Mouse (Mus musculus): ENCODE measurements at regions not wholly inside any gene's neighbourhood (a gene's known extent, or its start where the extent isn't known, plus 50 kb on each side); places are given as distances from the start of the nearest gene placed in this dataset.

- no peak for DNase-seq (ENCODE audit: low read depth)
Measured at GRCm38 (mm10) chr8:29765831-29766230, 2318.4 kb downstream of the Poteg start.

- no peak for DNase-seq (ENCODE audit: low read depth)
Measured at GRCm38 (mm10) chr8:29766252-29766920, 2318.9 kb downstream of the Poteg start.

DNA sequence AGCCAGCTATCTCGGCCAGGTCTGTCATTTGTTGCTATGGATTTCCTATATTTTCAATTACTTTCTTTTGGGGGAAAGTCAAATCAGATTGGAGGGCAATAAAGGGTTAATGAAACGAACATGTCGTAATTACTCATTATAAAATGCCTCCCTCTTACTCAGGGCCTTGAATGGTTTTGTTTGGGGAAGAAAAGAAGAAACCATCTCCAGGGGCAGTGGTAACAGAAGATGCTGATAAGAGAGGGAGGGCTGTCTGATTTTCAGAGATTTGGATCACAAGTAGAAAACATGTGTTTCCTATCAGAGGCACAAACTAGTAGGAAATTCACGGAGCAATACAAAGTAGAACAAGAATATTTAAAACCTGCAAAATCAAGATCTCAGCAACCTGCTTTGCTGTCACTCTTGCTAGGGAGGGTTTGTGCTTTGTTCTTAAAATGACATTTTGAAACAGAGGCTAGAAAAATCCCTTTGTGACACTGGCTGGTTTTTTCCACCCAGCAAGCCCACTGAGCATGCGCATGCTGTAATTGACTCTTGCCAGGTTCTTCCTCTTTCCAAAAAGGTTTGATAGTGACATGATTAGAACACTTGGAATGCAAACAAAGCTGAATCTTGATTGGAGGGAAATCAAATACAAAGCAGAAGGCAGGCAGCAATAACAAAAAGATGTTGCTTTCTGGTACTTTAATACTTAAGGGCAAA is 2329.8 kb downstream of the Poteg start:
- no peak for DNase-seq (ENCODE audit: low read depth)

- peak; percentile 0 for DNase-seq (ENCODE audit: low read depth)
Measured at GRCm38 (mm10) chr8:29789207-29789606, 2341.7 kb downstream of the Poteg start.

- DNase-seq (ENCODE audit: low read depth): no peak
Measured at GRCm38 (mm10) chr8:29790029-29790428, 2342.6 kb downstream of the Poteg start.

DNA sequence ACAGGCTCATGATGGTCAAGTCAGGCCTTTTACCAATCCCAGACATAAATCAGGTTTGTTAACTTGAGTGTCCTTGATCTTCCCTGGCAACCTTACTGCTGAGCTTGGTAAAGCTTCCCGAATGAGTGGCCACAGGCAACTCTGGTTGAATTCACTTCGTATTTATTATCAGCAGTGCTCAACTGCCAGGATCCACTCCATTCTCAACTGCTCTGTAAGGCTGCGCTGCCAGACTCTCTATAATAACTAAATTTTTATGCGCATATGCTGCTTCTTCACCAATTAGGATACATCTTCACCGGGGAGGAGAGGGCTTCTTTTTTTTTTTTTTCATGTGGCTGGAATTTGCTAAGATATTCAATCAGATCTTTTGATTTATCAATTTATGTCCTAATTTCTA is 2359.8 kb downstream of the Poteg start:
- DNase-seq (ENCODE audit: low read depth): no peak

DNA sequence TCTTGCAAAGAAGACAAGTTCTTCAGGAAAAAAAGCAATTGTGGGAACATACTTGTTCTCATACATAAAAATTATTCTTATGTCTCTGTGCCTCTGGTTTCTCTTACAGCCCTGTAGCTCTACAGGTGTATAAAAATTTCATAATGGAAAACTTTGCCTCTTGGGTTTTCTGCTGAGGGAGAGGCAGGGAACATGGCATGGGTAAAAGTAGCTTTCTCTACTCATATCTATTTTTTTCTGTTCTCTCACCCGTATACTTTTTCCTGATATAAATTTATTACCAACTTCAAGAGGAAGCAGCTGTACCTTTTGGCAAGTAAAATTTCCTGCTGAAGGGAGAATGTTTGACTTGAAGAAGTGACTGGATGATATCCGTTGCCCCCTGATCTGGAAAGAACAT is 2388.6 kb downstream of the Poteg start:
- DNase-seq (ENCODE audit: low read depth): no peak
